Mouse (Mus musculus) stomach, postnatal 0 days (tissue): ENCODE data around the gene Rundc3a. TPM values are rescaled to one million over a fixed set of nuclear protein-coding genes. Genes with fewer than 3 reads are reported as not detected.

Experiments used
- ATAC-seq: fragments of 200-750 bp; cut with Nextera tagmentation; 2 replicates; pipeline ENCODE4 v1.8.0; 2017; ENCODE audit not compliant: low FRiP score, low TSS enrichment
- DNase-seq: peaks from one replicate; pipeline ENCODE4 v3.0.0-alpha.2; 2016; ENCODE audit warnings: low spot score
- H3K27ac ChIP-seq: fragments of 300-500 bp; sonication (generic); replicated peaks from 2 replicates; pipeline ENCODE4 v1.5.1; 2014; ENCODE audit warnings: mild to moderate bottlenecking, control low read depth
- H3K27me3 ChIP-seq: fragments of 300-500 bp; sonication (generic); 2 replicates; pipeline ENCODE4 v1.6.1; 2014; ENCODE audit warnings: low read length; ENCODE audit not compliant: control insufficient read depth, insufficient read depth
- H3K36me3 ChIP-seq: fragments of 300-500 bp; sonication (generic); 2 replicates; pipeline ENCODE4 v1.6.1; 2014; ENCODE audit warnings: low read length, mixed read lengths; ENCODE audit not compliant: control insufficient read depth, insufficient read depth
- H3K4me1 ChIP-seq: fragments of 300-500 bp; sonication (generic); replicated peaks from 2 replicates; pipeline ENCODE4 v1.6.1; 2014; ENCODE audit warnings: antibody characterized with exemption; ENCODE audit not compliant: control insufficient read depth, insufficient read depth
- H3K4me2 ChIP-seq: fragments of 300-500 bp; sonication (generic); replicated peaks from 2 replicates; pipeline ENCODE4 v1.6.1; 2014; ENCODE audit warnings: low read depth, mild to moderate bottlenecking, control low read depth, moderate library complexity
- H3K4me3 ChIP-seq: fragments of 300-500 bp; sonication (generic); 2 replicates; pipeline ENCODE4 v1.5.1; 2014; ENCODE audit warnings: low read depth, low read length, control low read depth
- H3K9ac ChIP-seq: fragments of 300-500 bp; sonication (generic); 2 replicates; pipeline ENCODE4 v1.6.1; 2014; ENCODE audit warnings: mild to moderate bottlenecking, low read length, control low read depth, mixed read lengths
- H3K9me3 ChIP-seq: fragments of 300-500 bp; sonication (generic); 2 replicates; pipeline ENCODE4 v1.6.1; 2016; ENCODE audit warnings: low read length; ENCODE audit not compliant: control insufficient read depth
- CTCF ChIP-seq: IDR thresholded peaks from 2 replicates; pipeline ENCODE4 v1.5.1; 2016; ENCODE audit warnings: antibody characterized with exemption, low read depth, mild to moderate bottlenecking, moderate library complexity
- EP300 ChIP-seq: optimal IDR thresholded peaks from 2 replicates; pipeline ENCODE3; 2016; ENCODE audit warnings: antibody characterized with exemption
- WGBS: fragments of 180-500 bp; shearing (Covaris S2); extraction: QIAGEN DNeasy Blood & Tissue Kit; methylation state at CpG from one replicate; pipeline ENCODE4 v1.1.7; 2014; 5-methylcytosine and 5-hydroxymethylcytosine counted together
- polyA plus RNA-seq: library from polyadenylated mRNA; unstranded; fragments of >200 nt; fragmentation: Nextera tagmentation; extraction: Ambion mirVana; gene quantifications from 2 replicates; pipeline ENCODE4 v1.2.1, GENCODE M21; 2015

Gene Rundc3a
- polyA plus RNA-seq, 1 experiment from 2014 or later = 5.1 TPM

DNA sequence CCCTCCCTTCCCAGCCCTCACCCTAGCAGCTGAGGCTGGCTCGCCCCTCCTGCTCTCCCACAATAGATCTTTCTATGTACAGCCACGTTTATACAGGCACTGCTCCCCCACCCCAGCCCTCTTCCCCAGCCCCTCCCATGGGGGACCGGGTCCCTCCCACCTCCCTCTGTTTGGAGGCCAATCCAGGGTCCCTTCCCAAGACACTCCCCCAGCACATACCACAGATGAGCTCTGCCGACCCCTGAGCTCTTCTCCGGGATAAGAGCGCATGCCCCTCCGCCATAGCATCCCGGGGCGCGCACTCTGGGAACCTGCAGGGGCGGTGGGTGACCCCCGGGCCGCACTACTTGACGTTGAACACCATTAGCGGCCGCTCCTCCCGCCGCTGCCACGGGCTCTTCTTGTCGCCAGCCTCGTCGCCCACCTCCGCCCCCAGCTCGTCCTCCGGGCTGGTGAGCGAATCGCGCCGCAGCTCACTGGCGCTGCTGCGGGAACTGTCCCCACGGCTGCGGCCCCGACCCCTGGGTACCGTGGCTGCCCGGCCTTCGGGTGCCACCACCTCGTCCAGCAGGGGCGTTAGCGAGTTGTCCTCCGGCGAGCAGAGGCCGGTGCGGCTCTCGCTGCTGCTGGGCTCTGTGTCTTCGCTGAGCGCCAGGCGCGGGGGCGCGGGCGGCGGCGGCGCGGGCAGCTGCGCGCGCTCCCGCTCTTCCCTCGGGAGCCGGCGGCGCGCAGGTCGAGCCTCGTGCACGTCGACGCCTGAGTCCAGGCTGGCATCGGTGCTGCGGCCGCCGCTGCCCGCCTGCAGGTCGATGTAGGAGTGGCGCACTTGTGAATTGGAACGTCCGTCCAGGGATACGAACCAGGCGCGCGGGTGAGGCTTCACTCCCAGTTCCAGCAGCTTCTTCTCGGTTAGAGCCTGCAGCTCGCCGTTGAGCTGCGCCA, 44.2 kb downstream of the Rundc3a start:
- Histone ChIP-seq H3K36me3 (peaks cover 22% of the 10 kb centered on the region; the same call in 1 of the 2 replicates), H3K27ac (peak overlapping the region; percentile 63), H3K4me3 (peak overlapping the region; percentile 42), H3K9ac (peak overlapping the region; percentile 61), H3K9me3 (no peaks in the 10 kb centered on the region), H3K4me2 (peak overlapping the region; percentile 82), H3K27me3 (no peaks in the 10 kb centered on the region), H3K4me1 (peaks cover 9% of the 10 kb centered on the region)
- 23% methylated on average over 79 of the region's 87 CpGs for WGBS
- DNase-seq = peak; percentile 80
- no peak for TF ChIP-seq EP300
- TF ChIP-seq CTCF = peak; percentile 64
- peak; percentile 47 for ATAC-seq

DNA sequence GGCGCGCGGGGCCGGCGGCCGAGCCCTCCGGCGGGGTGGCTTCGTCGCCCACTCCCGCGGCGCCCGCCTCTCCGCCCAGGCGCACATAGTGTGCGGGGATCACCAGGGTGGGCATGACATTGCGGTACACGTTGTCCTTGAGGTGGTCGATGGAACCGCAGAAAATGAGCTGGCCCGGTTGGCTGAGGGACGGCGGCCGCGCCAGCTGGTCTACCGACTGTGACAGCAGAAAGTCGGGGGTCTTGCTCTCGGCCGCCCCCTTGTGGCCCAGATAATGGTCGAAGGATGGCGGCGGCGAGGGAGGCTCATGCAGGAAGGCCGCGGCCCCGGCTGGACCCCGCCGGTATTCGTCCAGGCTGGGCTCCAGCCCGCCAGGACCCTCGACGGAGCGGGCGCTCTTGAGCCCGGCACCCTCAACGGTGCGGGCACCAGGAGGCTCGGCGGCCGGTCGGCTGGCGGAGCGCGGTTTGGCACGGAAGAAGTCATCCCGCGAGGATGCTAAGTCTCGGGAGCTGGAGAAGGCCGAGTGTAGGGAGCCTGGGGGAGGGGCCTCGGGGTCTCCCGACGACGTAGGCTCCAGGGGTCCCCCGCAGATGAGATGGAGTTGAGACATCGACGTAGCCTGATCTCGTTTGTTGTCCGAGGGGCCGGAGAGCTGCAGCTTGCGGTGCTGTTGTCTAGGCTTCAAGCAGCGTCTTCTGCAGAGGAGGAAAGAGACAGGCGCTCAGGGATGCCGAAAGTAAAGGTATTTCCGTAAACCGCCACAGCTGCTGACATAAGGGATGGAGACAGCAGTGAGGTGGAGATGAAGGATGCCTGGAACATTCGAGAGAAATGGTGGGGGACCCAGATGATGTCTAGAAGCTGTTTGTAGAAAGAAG, 45.2 kb downstream of the Rundc3a start:
- TF ChIP-seq CTCF = peak; percentile 87
- no peak for TF ChIP-seq EP300
- H3K4me3 ChIP-seq = peak overlapping the region; percentile 42
- no peaks in the 10 kb centered on the region for H3K27me3 ChIP-seq
- ATAC-seq = peak; percentile 30
- H3K27ac ChIP-seq = peak overlapping the region; percentile 63
- H3K9ac ChIP-seq = peak overlapping the region; percentile 61
- H3K4me1 ChIP-seq = peaks cover 9% of the 10 kb centered on the region
- no peaks in the 10 kb centered on the region for H3K9me3 ChIP-seq
- H3K4me2 ChIP-seq = peak overlapping the region; percentile 82
- DNase-seq = peak; percentile 87
- H3K36me3 ChIP-seq = peaks cover 17% of the 10 kb centered on the region; the same call in 1 of the 2 replicates
- 21% methylated on average over 77 of the region's 77 CpGs for WGBS

DNA sequence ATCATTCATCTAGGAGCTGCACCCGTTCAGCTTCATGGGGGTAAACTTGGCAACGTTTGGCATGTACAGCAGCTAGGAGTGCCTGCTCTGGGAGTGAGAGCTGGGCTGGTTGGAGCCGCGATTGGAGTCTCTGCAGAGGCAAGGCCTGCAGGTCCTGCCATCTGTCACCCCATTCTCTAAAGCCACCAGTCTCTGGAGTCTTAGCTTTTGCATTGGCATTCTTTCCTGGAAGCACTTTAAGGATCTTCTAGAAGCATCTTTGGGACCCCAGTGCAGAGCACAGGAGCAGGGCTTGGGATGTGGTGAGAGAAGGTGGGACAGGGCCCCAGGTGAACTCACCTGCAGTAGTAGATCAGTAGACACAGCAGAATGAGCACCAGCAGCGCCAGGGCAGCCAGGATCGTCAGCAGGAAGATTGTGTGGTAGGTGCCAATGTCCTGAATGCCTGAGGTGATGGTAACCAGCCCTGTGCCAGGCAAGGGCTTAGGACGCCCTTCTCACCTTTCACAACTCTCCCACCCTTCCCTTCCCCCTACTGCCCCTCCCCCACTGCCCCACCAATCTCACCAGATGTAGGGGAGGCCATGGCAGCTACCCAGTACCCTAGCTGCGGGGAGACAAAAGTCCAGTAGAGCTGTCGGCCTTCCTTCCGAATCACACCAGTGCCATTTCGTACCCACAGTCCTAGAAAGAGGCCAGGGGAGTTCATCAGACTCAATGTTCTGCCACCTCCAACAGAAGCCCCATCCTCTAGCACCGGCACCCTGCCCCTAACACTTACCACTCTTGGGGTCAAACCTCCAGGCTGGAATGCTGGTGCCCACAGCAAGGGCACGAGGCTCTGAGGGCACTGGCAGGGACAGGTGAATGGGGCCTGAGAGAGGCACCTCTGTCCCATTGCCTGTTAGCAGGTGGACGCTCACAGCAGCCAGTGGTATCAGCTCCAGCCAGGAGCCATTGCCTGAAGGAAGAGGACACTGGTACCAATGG, 46.2 kb downstream of the Rundc3a start:
- H3K36me3 ChIP-seq = peaks cover 17% of the 10 kb centered on the region; the same call in 1 of the 2 replicates
- no peak overlapping the region for H3K9ac ChIP-seq
- H3K4me3 ChIP-seq = no peak overlapping the region
- WGBS = 81% methylated on average over 14 of the region's 14 CpGs
- H3K4me2 ChIP-seq = no peak overlapping the region
- H3K9me3 ChIP-seq = no peaks in the 10 kb centered on the region
- TF ChIP-seq EP300 (no peak), CTCF (no peak)
- H3K27ac ChIP-seq = no peak overlapping the region
- ATAC-seq (no peak), DNase-seq (no peak)
- no peaks in the 10 kb centered on the region for H3K27me3 ChIP-seq
- peaks cover 9% of the 10 kb centered on the region for H3K4me1 ChIP-seq

DNA sequence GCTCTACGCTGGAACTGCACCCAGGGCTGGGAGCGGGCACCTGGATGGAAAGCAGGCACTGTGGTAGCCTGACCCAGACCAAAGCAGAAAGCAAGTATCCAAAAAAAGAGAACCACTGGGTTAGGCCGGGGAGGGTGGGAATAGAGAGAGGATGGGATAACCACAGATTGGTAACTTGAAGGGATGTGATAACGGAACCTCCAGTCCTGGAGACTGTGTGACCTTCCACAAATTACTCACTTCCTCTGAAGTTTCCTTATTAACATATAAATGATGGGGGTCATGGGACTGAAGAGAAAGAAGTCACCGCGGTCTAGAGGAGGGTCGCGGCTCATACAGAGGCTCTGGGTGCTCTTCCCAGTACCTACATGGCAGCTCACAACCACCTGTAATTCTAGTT, 47.1 kb downstream of the Rundc3a start:
- peaks cover 14% of the 10 kb centered on the region; the same call in 1 of the 2 replicates for H3K36me3 ChIP-seq
- 96% methylated on average over 8 of the region's 8 CpGs for WGBS
- ATAC-seq = no peak

DNA sequence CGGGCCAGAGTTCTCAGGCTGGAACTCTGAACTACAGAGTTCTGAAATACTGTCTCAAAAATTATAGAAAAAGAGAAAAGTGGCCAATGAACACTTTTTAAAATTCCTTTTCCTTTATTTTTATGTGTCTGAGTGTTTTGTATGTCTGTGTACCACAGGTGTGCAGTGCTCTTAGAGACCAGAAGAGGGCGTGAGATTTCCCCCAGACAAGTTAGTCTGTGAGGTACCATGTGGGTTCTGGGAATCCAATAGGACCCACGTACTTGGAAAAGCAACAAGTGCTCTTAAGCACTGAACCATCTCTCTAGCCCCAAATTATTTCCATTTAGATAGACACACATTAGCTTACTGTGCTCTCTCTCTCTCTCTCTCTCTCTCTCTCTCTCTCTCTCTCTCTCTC, 48.2 kb downstream of the Rundc3a start:
- no peaks in the 10 kb centered on the region for H3K27me3 ChIP-seq
- H3K9ac ChIP-seq = no peak overlapping the region
- H3K4me3 ChIP-seq = no peak overlapping the region
- no peak overlapping the region for H3K4me2 ChIP-seq
- ATAC-seq (no peak), DNase-seq (no peak)
- H3K27ac ChIP-seq = no peak overlapping the region
- H3K4me1 ChIP-seq = peaks cover 22% of the 10 kb centered on the region
- TF ChIP-seq EP300 = no peak
- TF ChIP-seq CTCF = peak; percentile 57
- 80% methylated on average over 3 of the region's 3 CpGs for WGBS
- no peaks in the 10 kb centered on the region for H3K9me3 ChIP-seq
- H3K36me3 ChIP-seq = peaks cover 6% of the 10 kb centered on the region; the same call in 1 of the 2 replicates

More for the DNA sequence above, 47.1 kb downstream of the Rundc3a start:
- H3K9me3 ChIP-seq = no peaks in the 10 kb centered on the region
- TF ChIP-seq EP300 (no peak), CTCF (no peak)
- no peak overlapping the region for H3K4me2 ChIP-seq
- H3K4me3 ChIP-seq = no peak overlapping the region
- no peak overlapping the region for H3K9ac ChIP-seq
- no peak overlapping the region for H3K27ac ChIP-seq
- H3K27me3 ChIP-seq = no peaks in the 10 kb centered on the region
- no peak for DNase-seq
- H3K4me1 ChIP-seq = peaks cover 11% of the 10 kb centered on the region
